Mouse (Mus musculus) stomach, postnatal 0 days (tissue): ENCODE results near the gene Csk. TPM values are rescaled to one million over a fixed set of nuclear protein-coding genes. Genes with fewer than 3 reads are reported as not detected.

ENCODE experiments used
- ATAC-seq: fragments of 200-750 bp; cut with Nextera tagmentation; 2 replicates; pipeline ENCODE4 v1.8.0; 2017; ENCODE audit not compliant: low FRiP score, low TSS enrichment
- DNase-seq: peaks from one replicate; pipeline ENCODE4 v3.0.0-alpha.2; 2016; ENCODE audit warnings: low spot score
- H3K27ac ChIP-seq: fragments of 300-500 bp; sonication (generic); replicated peaks from 2 replicates; pipeline ENCODE4 v1.5.1; 2014; ENCODE audit warnings: mild to moderate bottlenecking, control low read depth
- H3K27me3 ChIP-seq: fragments of 300-500 bp; sonication (generic); 2 replicates; pipeline ENCODE4 v1.6.1; 2014; ENCODE audit warnings: low read length; ENCODE audit not compliant: control insufficient read depth, insufficient read depth
- H3K36me3 ChIP-seq: fragments of 300-500 bp; sonication (generic); 2 replicates; pipeline ENCODE4 v1.6.1; 2014; ENCODE audit warnings: low read length, mixed read lengths; ENCODE audit not compliant: control insufficient read depth, insufficient read depth
- H3K4me1 ChIP-seq: fragments of 300-500 bp; sonication (generic); replicated peaks from 2 replicates; pipeline ENCODE4 v1.6.1; 2014; ENCODE audit warnings: antibody characterized with exemption; ENCODE audit not compliant: control insufficient read depth, insufficient read depth
- H3K4me2 ChIP-seq: fragments of 300-500 bp; sonication (generic); replicated peaks from 2 replicates; pipeline ENCODE4 v1.6.1; 2014; ENCODE audit warnings: low read depth, mild to moderate bottlenecking, control low read depth, moderate library complexity
- H3K4me3 ChIP-seq: fragments of 300-500 bp; sonication (generic); 2 replicates; pipeline ENCODE4 v1.5.1; 2014; ENCODE audit warnings: low read depth, low read length, control low read depth
- H3K9ac ChIP-seq: fragments of 300-500 bp; sonication (generic); 2 replicates; pipeline ENCODE4 v1.6.1; 2014; ENCODE audit warnings: mild to moderate bottlenecking, low read length, control low read depth, mixed read lengths
- H3K9me3 ChIP-seq: fragments of 300-500 bp; sonication (generic); 2 replicates; pipeline ENCODE4 v1.6.1; 2016; ENCODE audit warnings: low read length; ENCODE audit not compliant: control insufficient read depth
- CTCF ChIP-seq: IDR thresholded peaks from 2 replicates; pipeline ENCODE4 v1.5.1; 2016; ENCODE audit warnings: antibody characterized with exemption, low read depth, mild to moderate bottlenecking, moderate library complexity
- EP300 ChIP-seq: optimal IDR thresholded peaks from 2 replicates; pipeline ENCODE3; 2016; ENCODE audit warnings: antibody characterized with exemption
- WGBS: fragments of 180-500 bp; shearing (Covaris S2); extraction: QIAGEN DNeasy Blood & Tissue Kit; methylation state at CpG from one replicate; pipeline ENCODE4 v1.1.7; 2014; 5-methylcytosine and 5-hydroxymethylcytosine counted together
- polyA plus RNA-seq: library from polyadenylated mRNA; unstranded; fragments of >200 nt; fragmentation: Nextera tagmentation; extraction: Ambion mirVana; gene quantifications from 2 replicates; pipeline ENCODE4 v1.2.1, GENCODE M21; 2015

Csk gene
- polyA plus RNA-seq, 1 experiment from 2014 or later = 20.7 TPM

- Histone ChIP-seq H3K27ac (no peak within 1 kb of the TSS), H3K9ac (no peak within 1 kb of the TSS), H3K27me3 (no peaks in the 10 kb centered on the region)
Measured at GRCm38 (mm10) chr9:57620674-57621073, 32.8 kb downstream of the Csk start, which contains the start of gene Lman1l. TSS of gene Lman1l (minus strand) at chr9:57620774.

GRCm38 (mm10) chr9:57618854-57619253 lies 34.6 kb downstream of the Csk start:
- H3K4me3 ChIP-seq = no peak overlapping the region
- ATAC-seq (peak; percentile 73), DNase-seq (no peak)
- WGBS = 53% methylated on average over 8 of the region's 8 CpGs
- no peak overlapping the region for H3K9ac ChIP-seq
- no peaks in the 10 kb centered on the region for H3K36me3 ChIP-seq
- H3K4me2 ChIP-seq = no peak overlapping the region
- H3K27ac ChIP-seq = no peak overlapping the region
- H3K9me3 ChIP-seq = no peaks in the 10 kb centered on the region
- no peaks in the 10 kb centered on the region for H3K27me3 ChIP-seq
- no peak for TF ChIP-seq EP300
- H3K4me1 ChIP-seq = no peaks in the 10 kb centered on the region

More at GRCm38 (mm10) chr9:57620674-57621073, 32.8 kb downstream of the Csk start, which contains the start of gene Lman1l:
- 84% methylated on average over 5 of the region's 5 CpGs for WGBS
- no peak for TF ChIP-seq CTCF
- TF ChIP-seq EP300 = no peak
- H3K4me1 ChIP-seq = no peaks in the 10 kb centered on the region
- ATAC-seq = no peak
- peaks cover 7% of the 10 kb centered on the region; the same call in 1 of the 2 replicates for H3K36me3 ChIP-seq
- no peak within 1 kb of the TSS for H3K4me3 ChIP-seq
- H3K4me2 ChIP-seq = no peak within 1 kb of the TSS
- no peaks in the 10 kb centered on the region for H3K9me3 ChIP-seq
- no peak for DNase-seq

- 55% methylated on average over 8 of the region's 8 CpGs for WGBS
- ATAC-seq (no peak), DNase-seq (no peak)
- Histone ChIP-seq H3K36me3 (no peaks in the 10 kb centered on the region), H3K9ac (no peak overlapping the region), H3K9me3 (no peaks in the 10 kb centered on the region), H3K27ac (no peak overlapping the region), H3K4me1 (no peaks in the 10 kb centered on the region), H3K27me3 (no peaks in the 10 kb centered on the region), H3K4me3 (no peak overlapping the region), H3K4me2 (no peak overlapping the region)
- TF ChIP-seq CTCF (no peak), EP300 (no peak)
Measured at GRCm38 (mm10) chr9:57617556-57618169, 35.8 kb downstream of the Csk start.

- Histone ChIP-seq H3K27me3 (no peaks in the 10 kb centered on the region), H3K27ac (no peak overlapping the region), H3K9me3 (no peaks in the 10 kb centered on the region), H3K4me3 (no peak overlapping the region), H3K4me1 (no peaks in the 10 kb centered on the region), H3K36me3 (no peaks in the 10 kb centered on the region), H3K4me2 (no peak overlapping the region), H3K9ac (no peak overlapping the region)
- DNase-seq (no peak), ATAC-seq (no peak)
- TF ChIP-seq CTCF (no peak), EP300 (no peak)
- WGBS = 75% methylated on average over 4 of the region's 4 CpGs
Measured at GRCm38 (mm10) chr9:57614786-57615185, 38.6 kb downstream of the Csk start.

GRCm38 (mm10) chr9:57613975-57614374 lies 39.5 kb downstream of the Csk start:
- Histone ChIP-seq H3K36me3 (no peaks in the 10 kb centered on the region), H3K4me2 (no peak overlapping the region), H3K4me3 (no peak overlapping the region), H3K4me1 (no peaks in the 10 kb centered on the region), H3K9me3 (no peaks in the 10 kb centered on the region), H3K27me3 (no peaks in the 10 kb centered on the region), H3K9ac (no peak overlapping the region), H3K27ac (no peak overlapping the region)
- DNase-seq = no peak
- ATAC-seq = no peak
- no peak for TF ChIP-seq CTCF
- no peak for TF ChIP-seq EP300
- WGBS = 70% methylated on average over 7 of the region's 7 CpGs

GRCm38 (mm10) chr9:57612587-57612986 lies 40.8 kb downstream of the Csk start:
- no peak for DNase-seq
- H3K36me3 ChIP-seq = no peaks in the 10 kb centered on the region
- no peaks in the 10 kb centered on the region for H3K4me1 ChIP-seq
- no peak overlapping the region for H3K4me3 ChIP-seq
- H3K27ac ChIP-seq = no peak overlapping the region
- no peak overlapping the region for H3K9ac ChIP-seq
- no peak for ATAC-seq
- H3K9me3 ChIP-seq = no peaks in the 10 kb centered on the region
- no peak overlapping the region for H3K4me2 ChIP-seq
- no peak for TF ChIP-seq EP300
- TF ChIP-seq CTCF = no peak
- 65% methylated on average over 7 of the region's 7 CpGs for WGBS
- H3K27me3 ChIP-seq = no peaks in the 10 kb centered on the region
